In the genomic region with DNA sequence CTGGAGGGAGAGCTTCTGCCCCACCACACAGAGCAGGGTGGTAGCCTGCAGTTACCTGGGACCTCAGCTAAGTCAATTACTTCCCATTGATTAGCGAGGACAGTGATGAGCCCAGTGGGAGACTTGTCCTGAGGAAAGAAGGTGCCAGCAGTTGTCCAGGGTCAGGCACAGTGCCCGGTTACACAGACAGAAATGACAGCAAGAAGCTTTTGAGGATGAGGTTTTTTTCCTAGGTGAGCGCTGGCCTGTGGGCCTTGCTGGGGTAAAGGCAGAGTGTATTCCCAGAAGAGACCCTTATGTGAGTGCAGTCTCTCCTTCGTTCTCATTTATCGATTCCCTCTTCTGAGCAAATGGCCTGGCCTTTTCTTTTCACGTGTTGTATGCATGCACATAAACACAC, we compare ENCODE assay signal across 25 mouse cellular contexts. TPM values are rescaled to one million over a fixed set of nuclear protein-coding genes. Genes with fewer than 3 reads are reported as not detected.
"Had no signal": no experiment of that assay in that cellular context is flagged by ENCODE, and none has a peak within 500 bp of the region (broad histone marks: within the 10 kb centered on the region; RNA-seq: fewer than 3 reads in every experiment).

No protein-coding gene starts in this region.

- H3K9me3 ChIP-seq: heart, embryonic 13.5 days; heart, embryonic 15.5 days; hindbrain, embryonic 13.5 days; hindbrain, embryonic 15.5 days; kidney, embryonic 15.5 days; limb, embryonic 13.5 days; limb, embryonic 15.5 days had no signal

- H3K36me3 ChIP-seq: heart, embryonic 13.5 days; heart, embryonic 15.5 days; hindbrain, embryonic 13.5 days; hindbrain, embryonic 15.5 days; kidney, embryonic 15.5 days; limb, embryonic 13.5 days; limb, embryonic 15.5 days had no signal

- DNase-seq: gastrocnemius, postnatal 14 days; gastrocnemius, postnatal 36 days; heart, adult 11 months; heart, adult 2 months; heart, postnatal 14 days; heart, postnatal 36 days; kidney, adult 11 months; kidney, adult 2 months; kidney, adult 9 months; kidney, postnatal 14 days; kidney, postnatal 36 days; layer of hippocampus, adult 9-11 months; layer of hippocampus, postnatal 36 days; left cerebral cortex, postnatal 4 days had no signal

- H3K27ac ChIP-seq: heart, adult 2 months; heart, embryonic 13.5 days; heart, embryonic 15.5 days; hindbrain, embryonic 13.5 days; hindbrain, embryonic 15.5 days; hindbrain, postnatal 0 days; kidney, embryonic 15.5 days; kidney, postnatal 0 days; limb, embryonic 13.5 days; limb, embryonic 15.5 days had no signal

- H3K4me2 ChIP-seq: heart, embryonic 11.5 days; heart, embryonic 13.5 days; heart, embryonic 15.5 days; hindbrain, embryonic 13.5 days; hindbrain, embryonic 15.5 days; kidney, embryonic 15.5 days; limb, embryonic 13.5 days; limb, embryonic 15.5 days had no signal

- ATAC-seq: hindbrain, postnatal 0 days had no signal

- H3K9ac ChIP-seq: heart, embryonic 13.5 days; heart, embryonic 15.5 days; hindbrain, embryonic 13.5 days; hindbrain, embryonic 15.5 days; kidney, embryonic 15.5 days; limb, embryonic 13.5 days; limb, embryonic 15.5 days had no signal

- H3K4me3 ChIP-seq: heart, adult 2 months; heart, embryonic 13.5 days; heart, embryonic 15.5 days; hindbrain, embryonic 13.5 days; hindbrain, embryonic 15.5 days; kidney, embryonic 15.5 days; limb, embryonic 13.5 days; limb, embryonic 15.5 days had no signal

RNA-seq across cellular contexts. Expression of gene Hhipl1, which starts 10.6 kb away (rescaled TPM):
- total RNA-seq: hematopoietic stem cell, adult 5-6 weeks had no signal

RNA-seq across cellular contexts. Expression of gene Eml1, which starts 54.1 kb away (rescaled TPM):
- total RNA-seq: hematopoietic stem cell, adult 5-6 weeks had no signal
